Mouse (Mus musculus) liver, embryonic 15.5 days (tissue): Measurements from ENCODE around the gene Garnl3. TPM values are rescaled to one million over a fixed set of nuclear protein-coding genes. Genes with fewer than 3 reads are reported as not detected.
"Not testable (repeated sequence)": the region's sequence is repeated elsewhere in the genome, so short reads cannot be mapped to it uniquely, and the experiment has no call there.

Source experiments
- ATAC-seq: fragments of 200-750 bp; cut with Nextera tagmentation; 2 replicates; pipeline ENCODE4 v1.8.0; 2017; ENCODE audit warnings: moderate number of reproducible peaks, mild to moderate bottlenecking, moderate library complexity; ENCODE audit not compliant: insufficient read depth
- H3K27ac ChIP-seq: fragments of 300-500 bp; sonication (generic); replicated peaks from 2 replicates; pipeline ENCODE4 v1.5.1; 2015; ENCODE audit warnings: mild to moderate bottlenecking, inconsistent platforms
- H3K27me3 ChIP-seq: fragments of 300-500 bp; sonication (generic); 2 replicates; pipeline ENCODE4 v1.6.1; 2015; ENCODE audit warnings: mild to moderate bottlenecking, inconsistent platforms
- H3K36me3 ChIP-seq: fragments of 300-500 bp; sonication (generic); replicated peaks from 2 replicates; pipeline ENCODE4 v1.6.1; 2015; ENCODE audit warnings: moderate library complexity, mild to moderate bottlenecking, inconsistent platforms
- H3K4me1 ChIP-seq: fragments of 300-500 bp; sonication (generic); replicated peaks from 2 replicates; pipeline ENCODE4 v1.6.1; 2015; ENCODE audit warnings: inconsistent platforms
- H3K4me2 ChIP-seq: fragments of 300-500 bp; sonication (generic); 2 replicates; pipeline ENCODE4 v1.6.1; 2015; ENCODE audit warnings: moderate library complexity, mild to moderate bottlenecking, inconsistent platforms
- H3K4me3 ChIP-seq: fragments of 300-500 bp; sonication (generic); replicated peaks from 2 replicates; pipeline ENCODE4 v1.5.1; 2015; ENCODE audit warnings: mild to moderate bottlenecking, inconsistent platforms
- H3K9ac ChIP-seq: fragments of 300-500 bp; sonication (generic); 2 replicates; pipeline ENCODE4 v1.6.1; 2015; ENCODE audit warnings: moderate library complexity, mild to moderate bottlenecking, inconsistent platforms
- H3K9me3 ChIP-seq: fragments of 300-500 bp; sonication (generic); replicated peaks from 2 replicates; pipeline ENCODE4 v1.6.1; 2016; ENCODE audit warnings: inconsistent platforms
- WGBS: fragments of 180-500 bp; shearing (Covaris S2); methylation state at CpG from one replicate; pipeline ENCODE4 v1.1.7; 2015; ENCODE audit warnings: mixed read lengths; ENCODE audit not compliant: insufficient replicate concordance; 5-methylcytosine and 5-hydroxymethylcytosine counted together
- polyA plus RNA-seq: library from polyadenylated mRNA; unstranded; fragments of >200 nt; fragmentation: Nextera tagmentation; extraction: Ambion mirVana; gene quantifications from 2 replicates; pipeline ENCODE4 v1.2.1, GENCODE M21; 2015

The Garnl3 gene
- polyA plus RNA-seq, 1 experiment from 2014 or later, result 0.89 TPM

DNA sequence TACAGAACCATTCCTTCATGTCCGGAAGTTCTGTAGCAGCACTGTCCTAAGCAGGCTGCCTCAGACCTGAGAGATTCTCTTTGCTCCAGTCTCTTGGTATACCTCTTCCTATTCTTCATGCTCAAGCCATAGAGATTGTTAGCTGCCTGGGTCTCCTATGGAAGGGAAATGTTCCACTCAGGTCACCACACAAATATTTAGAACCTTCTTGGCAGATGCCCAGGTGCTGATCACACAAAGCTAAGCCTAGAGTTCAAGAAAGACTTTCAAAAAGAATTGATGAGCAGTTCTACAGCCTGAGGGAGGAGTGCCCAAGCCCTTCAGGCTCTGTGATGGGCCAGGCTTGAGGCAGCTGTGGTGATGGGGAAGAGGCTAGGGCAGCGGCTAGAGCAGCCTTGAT is 2.4 kb downstream of the Garnl3 start:
- WGBS, result 45% methylated on average over 2 of the region's 2 CpGs
- no peak for ATAC-seq
- H3K9me3 ChIP-seq, result no peaks in the 10 kb centered on the region
- H3K4me1 ChIP-seq, result peaks cover 26% of the 10 kb centered on the region
- no peaks in the 10 kb centered on the region for H3K36me3 ChIP-seq
- no peak overlapping the region for H3K9ac ChIP-seq
- H3K4me3 ChIP-seq, result no peak overlapping the region
- peaks cover 42% of the 10 kb centered on the region for H3K27me3 ChIP-seq
- no peak overlapping the region for H3K4me2 ChIP-seq
- H3K27ac ChIP-seq, result no peak overlapping the region

DNA sequence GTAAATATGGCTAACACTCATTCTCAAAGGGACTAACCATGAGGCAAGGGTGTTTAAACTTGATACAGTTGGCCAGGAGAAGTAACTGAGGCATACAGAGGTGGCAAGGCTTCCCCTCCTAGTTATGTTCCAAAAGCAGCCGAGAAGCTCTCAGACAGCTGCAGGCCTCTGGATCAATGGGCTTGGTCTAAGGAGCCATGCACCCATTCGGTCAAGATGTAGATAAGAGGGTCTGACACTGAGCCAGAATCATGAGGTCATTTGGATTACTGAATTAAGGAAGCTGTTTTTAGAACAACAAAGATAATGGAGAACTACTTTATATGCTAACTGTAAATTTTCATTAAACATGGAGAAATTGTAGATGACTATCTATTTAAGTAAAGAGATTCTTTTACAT is 4.2 kb downstream of the Garnl3 start:
- Histone ChIP-seq H3K27ac (no peak overlapping the region), H3K4me2 (no peak overlapping the region), H3K4me1 (peaks cover 26% of the 10 kb centered on the region), H3K9me3 (no peaks in the 10 kb centered on the region), H3K36me3 (no peaks in the 10 kb centered on the region), H3K9ac (no peak overlapping the region), H3K27me3 (peaks cover 29% of the 10 kb centered on the region), H3K4me3 (no peak overlapping the region)
- no peak for ATAC-seq
- 46% methylated on average over 2 of the region's 2 CpGs for WGBS

DNA sequence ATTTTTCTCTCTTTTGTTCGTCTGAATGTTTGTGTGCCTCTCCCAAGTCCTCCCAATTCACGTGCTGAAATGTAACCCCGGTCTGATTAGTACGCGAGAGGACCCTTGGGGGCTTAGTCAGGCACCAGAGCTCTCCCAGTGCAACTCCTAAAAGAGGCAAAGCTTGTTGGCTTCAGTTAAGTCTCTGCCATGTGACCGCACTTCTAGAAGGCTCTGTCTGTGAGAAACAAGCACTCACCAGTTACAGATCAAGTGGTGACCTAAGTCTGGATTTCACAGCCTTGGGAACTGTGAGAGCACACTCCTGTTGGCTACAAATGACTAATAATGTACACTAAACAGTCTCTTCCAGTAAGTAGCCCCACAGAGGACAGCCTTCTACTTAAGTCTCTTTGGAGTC is 8.6 kb downstream of the Garnl3 start:
- Histone ChIP-seq H3K4me2 (no peak overlapping the region), H3K4me1 (no peaks in the 10 kb centered on the region), H3K4me3 (no peak overlapping the region), H3K9me3 (no peaks in the 10 kb centered on the region), H3K9ac (no peak overlapping the region), H3K27ac (no peak overlapping the region), H3K36me3 (no peaks in the 10 kb centered on the region), H3K27me3 (no peaks in the 10 kb centered on the region)
- no peak for ATAC-seq
- WGBS, result 62% methylated on average over 6 of the region's 6 CpGs

- WGBS, result 66% methylated on average over 8 of the region's 8 CpGs
- H3K27ac ChIP-seq, result no peak overlapping the region
- no peak overlapping the region for H3K9ac ChIP-seq
- H3K4me2 ChIP-seq, result no peak overlapping the region
- H3K36me3 ChIP-seq, result no peaks in the 10 kb centered on the region
- no peak overlapping the region for H3K4me3 ChIP-seq
- no peaks in the 10 kb centered on the region for H3K27me3 ChIP-seq
- H3K4me1 ChIP-seq, result no peaks in the 10 kb centered on the region
- H3K9me3 ChIP-seq, result no peaks in the 10 kb centered on the region
- no peak for ATAC-seq
These were observed 30.9 kb downstream of the Garnl3 start for GRCm38 (mm10) chr2:33100536-33100935.

- not testable (repeated sequence) for H3K4me1 ChIP-seq, H3K27ac ChIP-seq, H3K27me3 ChIP-seq, H3K36me3 ChIP-seq, H3K4me2 ChIP-seq, H3K9ac ChIP-seq, H3K4me3 ChIP-seq, H3K9me3 ChIP-seq, ATAC-seq
- 66% methylated on average over 12 of the region's 12 CpGs for WGBS
These were observed 34.1 kb downstream of the Garnl3 start for GRCm38 (mm10) chr2:33097326-33097725.

DNA sequence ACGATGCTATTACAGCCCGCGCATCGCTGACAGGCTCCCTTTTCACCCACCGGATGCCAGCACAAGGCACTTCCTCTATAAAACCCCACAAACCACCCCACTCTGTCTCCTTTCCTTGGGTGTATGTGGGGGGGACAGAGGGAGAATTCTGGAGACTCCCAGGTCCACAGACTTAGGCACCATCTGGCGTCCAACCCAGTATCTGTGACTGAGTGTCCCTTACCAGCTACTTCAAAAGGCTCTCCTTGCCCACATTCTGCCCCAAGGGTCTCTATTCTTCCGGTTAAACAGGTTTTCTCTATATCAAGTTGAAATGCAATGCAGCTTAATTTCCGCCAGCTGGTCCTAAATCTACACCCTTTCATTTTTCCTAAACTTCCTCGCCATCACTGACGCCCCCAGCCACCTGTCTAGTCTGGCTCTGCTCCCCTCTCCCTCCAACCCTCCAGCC is 36.2 kb downstream of the Garnl3 start:
- Histone ChIP-seq H3K9me3 (no peaks in the 10 kb centered on the region), H3K4me2 (no peak overlapping the region), H3K4me3 (no peak overlapping the region), H3K9ac (no peak overlapping the region), H3K27me3 (no peaks in the 10 kb centered on the region), H3K27ac (no peak overlapping the region), H3K36me3 (no peaks in the 10 kb centered on the region), H3K4me1 (no peaks in the 10 kb centered on the region)
- no peak for ATAC-seq
- 58% methylated on average over 10 of the region's 10 CpGs for whole genome bisulfite sequencing

DNA sequence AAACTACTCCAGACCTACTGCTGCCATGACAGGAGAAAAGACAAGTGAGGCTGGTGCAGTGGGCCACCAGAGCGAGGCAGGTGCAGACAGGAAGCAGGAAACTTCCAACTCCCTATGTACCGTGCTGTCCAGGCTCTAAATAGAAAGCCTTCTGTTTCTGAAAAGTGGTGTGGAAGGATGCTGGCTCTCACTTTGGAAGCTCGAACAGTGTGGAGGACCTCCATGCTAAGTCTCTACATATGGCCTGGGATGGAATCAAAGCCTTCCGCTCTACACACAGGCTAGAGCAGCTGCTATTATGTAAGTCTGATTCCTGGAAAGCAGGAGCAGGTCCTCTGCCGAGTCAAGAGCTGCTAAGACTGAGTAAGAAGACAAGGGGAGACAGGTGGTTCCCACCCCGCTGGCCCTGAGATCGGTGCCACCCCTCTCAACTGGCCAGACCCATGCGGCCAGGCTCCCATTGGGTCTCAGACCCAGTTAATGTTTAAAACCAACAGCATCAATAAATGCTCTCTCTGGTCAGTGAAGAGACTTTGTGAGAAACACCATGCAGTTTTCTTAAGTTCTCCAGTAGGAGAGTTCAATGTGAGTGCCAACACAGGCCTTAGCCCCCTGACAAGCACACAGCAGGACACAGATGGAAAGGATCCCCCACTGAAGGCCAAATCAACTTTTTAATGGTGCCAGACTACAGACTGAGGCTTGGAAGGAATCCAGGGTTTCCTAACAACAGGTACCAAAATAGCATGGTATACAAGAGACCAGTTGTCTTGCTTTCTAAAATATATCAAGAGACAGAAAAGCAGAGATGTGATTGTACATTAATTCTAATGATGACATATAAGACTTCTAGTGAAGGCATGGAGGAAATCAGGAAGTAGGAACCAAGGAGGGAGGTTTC is 40.6 kb downstream of the Garnl3 start:
- Histone ChIP-seq H3K9me3 (no peaks in the 10 kb centered on the region), H3K27me3 (no peaks in the 10 kb centered on the region), H3K36me3 (no peaks in the 10 kb centered on the region), H3K27ac (no peak overlapping the region), H3K9ac (no peak overlapping the region), H3K4me2 (no peak overlapping the region), H3K4me1 (no peaks in the 10 kb centered on the region), H3K4me3 (no peak overlapping the region)
- ATAC-seq, result no peak
- WGBS, result 56% methylated on average over 8 of the region's 8 CpGs

DNA sequence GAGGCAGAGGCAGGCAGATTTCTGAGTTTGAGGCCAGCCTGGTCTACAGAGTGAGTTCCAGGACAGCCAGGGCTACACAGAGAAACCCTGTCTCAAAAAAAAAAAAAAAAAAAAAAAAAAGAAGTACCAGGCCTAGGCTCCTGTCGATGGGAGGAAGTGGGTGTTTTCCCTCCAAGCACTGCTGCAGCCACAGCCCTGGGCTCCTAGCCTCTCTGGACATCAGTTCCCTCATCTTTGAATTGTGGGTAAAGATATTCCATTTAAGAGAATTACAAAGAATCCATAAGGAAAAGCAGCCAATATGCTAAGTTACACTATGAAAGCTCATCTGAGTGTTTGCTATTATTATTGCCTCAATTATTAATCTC is 41.4 kb downstream of the Garnl3 start:
- H3K36me3 ChIP-seq, result not testable (repeated sequence)
- WGBS, result 19% methylated on average over 1 of the region's 1 CpGs

DNA sequence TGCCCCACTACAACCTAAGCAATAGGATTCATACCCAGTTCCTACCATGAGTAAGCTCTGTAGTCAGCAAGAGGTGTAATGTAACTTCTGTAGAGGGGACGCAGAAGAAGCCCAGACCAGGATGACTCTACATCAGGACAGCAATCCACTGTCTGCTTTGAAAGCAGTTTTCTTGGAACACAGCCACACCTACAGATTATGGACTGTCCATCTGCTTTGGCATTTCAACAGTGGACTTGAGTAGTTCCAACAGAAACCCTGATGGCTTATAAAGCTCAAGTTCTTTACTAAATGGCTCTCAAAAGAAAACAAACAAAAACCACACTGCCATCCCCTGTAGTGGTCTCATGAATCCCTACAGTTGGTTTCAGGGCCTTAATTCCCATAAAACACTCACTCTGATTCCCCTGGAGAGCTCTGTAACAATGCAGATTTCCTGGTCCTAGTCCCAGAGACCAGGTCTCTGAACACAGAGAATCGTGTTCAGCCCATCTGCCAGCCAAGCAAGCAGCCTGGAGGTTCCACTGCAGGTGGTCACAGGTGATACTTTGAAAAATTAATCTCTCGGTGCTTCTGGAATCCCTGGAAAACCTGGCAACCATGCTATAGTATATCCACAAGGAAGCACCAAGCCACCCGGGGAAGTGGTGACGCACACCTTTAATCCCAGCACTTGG is 42.0 kb downstream of the Garnl3 start:
- ATAC-seq, result no peak
- Histone ChIP-seq H3K27ac (no peak overlapping the region), H3K4me3 (no peak overlapping the region), H3K4me2 (no peak overlapping the region), H3K27me3 (no peaks in the 10 kb centered on the region), H3K9ac (no peak overlapping the region), H3K9me3 (no peaks in the 10 kb centered on the region), H3K4me1 (no peaks in the 10 kb centered on the region), H3K36me3 (no peaks in the 10 kb centered on the region)
- 65% methylated on average over 5 of the region's 5 CpGs for WGBS

More for the DNA sequence above, 41.4 kb downstream of the Garnl3 start:
- H3K4me3 ChIP-seq, H3K27me3 ChIP-seq, ATAC-seq, H3K9me3 ChIP-seq, H3K27ac ChIP-seq, H3K9ac ChIP-seq, H3K4me2 ChIP-seq, H3K4me1 ChIP-seq: not testable (repeated sequence)

- no peak for ATAC-seq
- no peak overlapping the region for H3K4me3 ChIP-seq
- no peaks in the 10 kb centered on the region for H3K9me3 ChIP-seq
- H3K4me2 ChIP-seq, result no peak overlapping the region
- WGBS, result 67% methylated on average over 7 of the region's 7 CpGs
- H3K4me1 ChIP-seq, result no peaks in the 10 kb centered on the region
- H3K36me3 ChIP-seq, result no peaks in the 10 kb centered on the region
- H3K27ac ChIP-seq, result no peak overlapping the region
- H3K9ac ChIP-seq, result no peak overlapping the region
- no peaks in the 10 kb centered on the region for H3K27me3 ChIP-seq
These were observed 44.6 kb downstream of the Garnl3 start for GRCm38 (mm10) chr2:33086671-33087363.

- WGBS, result 64% methylated on average over 7 of the region's 7 CpGs
- H3K27ac ChIP-seq, result no peak overlapping the region
- no peaks in the 10 kb centered on the region for H3K36me3 ChIP-seq
- H3K4me1 ChIP-seq, result no peaks in the 10 kb centered on the region
- no peak overlapping the region for H3K4me3 ChIP-seq
- ATAC-seq, result no peak
- H3K9me3 ChIP-seq, result no peaks in the 10 kb centered on the region
- H3K4me2 ChIP-seq, result no peak overlapping the region
- no peak overlapping the region for H3K9ac ChIP-seq
- H3K27me3 ChIP-seq, result no peaks in the 10 kb centered on the region
These were observed 45.3 kb downstream of the Garnl3 start for GRCm38 (mm10) chr2:33086016-33086596.
